Mouse (Mus musculus) forebrain, postnatal 0 days (tissue): ENCODE data around the gene Foxj2. TPM values are rescaled to one million over a fixed set of nuclear protein-coding genes. Genes with fewer than 3 reads are reported as not detected.

Experiments used
- ATAC-seq: fragments of 200-750 bp; cut with Nextera tagmentation; 2 replicates; pipeline ENCODE4 v1.8.0; 2017; ENCODE audit warnings: mild to moderate bottlenecking, moderate library complexity
- DNase-seq: peaks from one replicate; pipeline ENCODE4 v3.0.0-alpha.2; 2015
- H3K27ac ChIP-seq: fragments of 300-500 bp; sonication (generic); 2 replicates; pipeline ENCODE4 v1.5.1; 2014; ENCODE audit warnings: low read depth, mild to moderate bottlenecking, antibody characterized with exemption, low read length, moderate library complexity, mixed read lengths
- H3K27me3 ChIP-seq: fragments of 300-500 bp; sonication (generic); 2 replicates; pipeline ENCODE4 v1.6.1; 2014; ENCODE audit warnings: mild to moderate bottlenecking, low read length, mixed read lengths; ENCODE audit not compliant: insufficient read depth
- H3K36me3 ChIP-seq: fragments of 300-500 bp; sonication (generic); 2 replicates; pipeline ENCODE4 v1.6.1; 2014; ENCODE audit warnings: mild to moderate bottlenecking, moderate library complexity; ENCODE audit not compliant: insufficient read depth
- H3K4me1 ChIP-seq: fragments of 300-500 bp; sonication (generic); 2 replicates; pipeline ENCODE4 v1.6.1; 2014; ENCODE audit warnings: antibody characterized with exemption; ENCODE audit not compliant: insufficient read depth
- H3K4me2 ChIP-seq: fragments of 300-500 bp; sonication (generic); 2 replicates; pipeline ENCODE4 v1.6.1; 2014; ENCODE audit warnings: low read depth, mild to moderate bottlenecking, moderate library complexity
- H3K4me3 ChIP-seq: fragments of 300-500 bp; sonication (generic); 2 replicates; pipeline ENCODE4 v1.5.1; 2014; ENCODE audit warnings: low read depth, low read length, mixed read lengths
- H3K9ac ChIP-seq: fragments of 300-500 bp; sonication (generic); 2 replicates; pipeline ENCODE4 v1.6.1; 2014; ENCODE audit warnings: mild to moderate bottlenecking
- H3K9me3 ChIP-seq: fragments of 300-500 bp; sonication (generic); 2 replicates; pipeline ENCODE4 v1.6.1; 2016; ENCODE audit warnings: low read length
- CTCF ChIP-seq: sonication (generic); IDR thresholded peaks from 2 replicates; pipeline ENCODE4 v1.5.1; 2016; ENCODE audit warnings: antibody characterized with exemption, control low read depth, low read depth
- WGBS: fragments of 180-500 bp; shearing (Covaris S2); extraction: QIAGEN DNeasy Blood & Tissue Kit; methylation state at CpG from one replicate; pipeline ENCODE4 v1.1.7; 2014; 5-methylcytosine and 5-hydroxymethylcytosine counted together
- polyA plus RNA-seq: library from polyadenylated mRNA; unstranded; fragments of >200 nt; fragmentation: Nextera tagmentation; extraction: Ambion mirVana; gene quantifications from 2 replicates; pipeline ENCODE4 v1.2.1, GENCODE M21; 2015
- total RNA-seq: library from RNA; depleted of rRNA; stranded (reverse); fragments of >200 nt; gene quantifications from 2 replicates; pipeline ENCODE4 v1.2.3, GENCODE M21; 2014; rRNA removed

Gene Foxj2
- total RNA-seq: 16.3 and 23.4 TPM in 2 replicates
- 6.7 and 8.1 TPM in 2 replicates for polyA plus RNA-seq

DNA sequence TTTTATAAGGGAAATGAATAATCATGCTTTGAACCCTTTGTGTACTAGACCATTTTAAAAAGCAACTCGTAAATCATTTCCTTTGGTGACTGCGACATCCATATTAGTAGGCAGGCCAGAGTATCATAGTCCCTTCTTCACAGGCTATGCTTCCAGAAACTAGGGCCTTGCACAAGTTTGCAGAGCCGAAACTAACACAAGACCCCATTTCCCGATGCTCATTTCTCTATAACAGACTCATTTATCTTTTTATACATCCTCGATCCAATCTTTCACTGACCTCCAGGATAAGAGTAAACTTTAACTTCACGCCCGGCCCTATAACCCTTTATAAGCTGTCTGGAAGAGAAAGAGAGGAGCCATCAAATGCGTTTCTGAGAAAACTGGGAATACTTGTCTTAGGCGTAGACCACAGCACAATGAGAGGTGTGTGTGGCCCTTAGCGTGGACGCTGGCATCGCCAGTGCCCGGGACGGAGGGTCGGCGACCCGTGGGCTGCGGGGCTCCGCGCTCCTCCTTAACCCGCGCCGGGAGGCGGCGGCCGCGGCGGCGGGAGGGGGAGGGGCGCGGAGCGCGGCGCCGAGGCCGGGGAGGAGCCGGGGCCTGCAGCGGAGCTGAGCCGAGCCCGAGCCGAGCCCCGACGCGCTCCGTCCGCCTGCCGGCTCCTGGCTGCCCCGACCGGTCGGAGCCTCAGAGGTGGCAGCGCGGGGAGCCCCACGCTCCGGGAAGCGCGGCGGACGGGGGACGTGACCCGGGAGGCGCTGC is at the start of gene Foxj2:
Foxj2 (plus strand) TSS at position 609 of the 765 bp plus-strand sequence.
- Histone ChIP-seq H3K4me2 (peak within 1 kb of the TSS; percentile 86), H3K27ac (peak within 1 kb of the TSS; percentile 70), H3K36me3 (no peaks in the 10 kb centered on the region), H3K9me3 (no peaks in the 10 kb centered on the region), H3K9ac (peak within 1 kb of the TSS; percentile 87), H3K4me3 (peak within 1 kb of the TSS; percentile 62), H3K4me1 (peaks cover 19% of the 10 kb centered on the region; the same call in 1 of the 2 replicates), H3K27me3 (no peaks in the 10 kb centered on the region)
- ATAC-seq: peak; percentile 92
- no peak for TF ChIP-seq CTCF
- peak; percentile 72 for DNase-seq
- 2% methylated on average over 34 of the region's 61 CpGs for WGBS

DNA sequence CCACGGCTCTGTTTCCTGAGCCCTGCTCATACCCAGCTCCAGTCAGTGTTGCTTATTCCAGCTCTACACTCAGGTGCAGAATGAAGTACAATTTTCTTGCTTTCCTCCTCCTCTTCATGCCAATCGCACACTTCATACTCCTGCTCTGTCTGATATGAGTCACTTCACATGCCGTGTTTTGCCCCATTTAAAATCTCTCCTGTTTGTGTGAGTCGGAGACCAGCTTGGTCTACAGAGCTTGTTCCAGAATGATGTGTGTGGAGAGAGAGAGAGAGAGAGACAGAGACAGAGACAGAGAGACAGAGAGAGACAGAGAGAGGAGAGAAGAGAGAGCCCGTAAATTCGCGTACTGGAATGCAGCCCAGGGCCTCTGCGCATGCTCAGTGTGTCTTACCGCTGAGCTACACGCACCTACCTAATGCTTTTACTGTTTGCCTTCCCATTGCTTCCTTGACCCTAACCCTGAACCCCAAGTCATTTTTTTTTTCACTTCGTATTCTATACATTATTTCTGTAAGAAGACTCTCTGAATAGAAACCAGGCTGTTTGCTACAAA is 48.9 kb upstream of the Foxj2 start:
- no peak overlapping the region for H3K4me2 ChIP-seq
- no peaks in the 10 kb centered on the region for H3K9me3 ChIP-seq
- WGBS: 89% methylated on average over 11 of the region's 11 CpGs
- no peaks in the 10 kb centered on the region for H3K27me3 ChIP-seq
- H3K9ac ChIP-seq: no peak overlapping the region
- TF ChIP-seq CTCF: no peak
- no peaks in the 10 kb centered on the region for H3K36me3 ChIP-seq
- peak overlapping the region; percentile 77 for H3K27ac ChIP-seq
- peak; percentile 17 for DNase-seq
- H3K4me1 ChIP-seq: peaks cover 11% of the 10 kb centered on the region; the same call in 1 of the 2 replicates
- ATAC-seq: no peak
- H3K4me3 ChIP-seq: no peak overlapping the region

DNA sequence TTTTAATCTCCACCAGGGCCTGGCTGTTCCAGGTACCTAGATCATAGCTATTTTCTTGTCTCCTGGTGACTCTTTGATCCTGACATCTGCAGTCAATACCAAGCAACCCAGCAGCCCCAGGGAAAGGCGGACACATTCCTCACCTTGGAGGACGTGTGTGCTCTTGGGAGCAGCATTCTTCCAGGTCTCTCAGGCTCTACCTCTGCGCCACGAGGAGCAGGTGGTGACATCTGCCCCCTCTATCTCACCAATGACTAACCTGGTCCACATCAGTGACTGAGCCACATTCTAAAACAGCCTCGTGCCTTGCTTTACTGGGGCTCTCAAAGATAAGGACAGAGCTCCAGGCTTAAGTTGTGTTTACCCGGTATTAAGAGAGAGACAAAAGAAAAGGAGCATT is 47.0 kb upstream of the Foxj2 start:
- no peak overlapping the region for H3K4me3 ChIP-seq
- DNase-seq: no peak
- H3K9me3 ChIP-seq: no peaks in the 10 kb centered on the region
- no peak overlapping the region for H3K27ac ChIP-seq
- no peak for ATAC-seq
- no peak for TF ChIP-seq CTCF
- peaks cover 11% of the 10 kb centered on the region; the same call in 1 of the 2 replicates for H3K4me1 ChIP-seq
- no peak overlapping the region for H3K9ac ChIP-seq
- H3K4me2 ChIP-seq: no peak overlapping the region
- H3K36me3 ChIP-seq: no peaks in the 10 kb centered on the region
- no peaks in the 10 kb centered on the region for H3K27me3 ChIP-seq
- WGBS: 63% methylated on average over 6 of the region's 6 CpGs

DNA sequence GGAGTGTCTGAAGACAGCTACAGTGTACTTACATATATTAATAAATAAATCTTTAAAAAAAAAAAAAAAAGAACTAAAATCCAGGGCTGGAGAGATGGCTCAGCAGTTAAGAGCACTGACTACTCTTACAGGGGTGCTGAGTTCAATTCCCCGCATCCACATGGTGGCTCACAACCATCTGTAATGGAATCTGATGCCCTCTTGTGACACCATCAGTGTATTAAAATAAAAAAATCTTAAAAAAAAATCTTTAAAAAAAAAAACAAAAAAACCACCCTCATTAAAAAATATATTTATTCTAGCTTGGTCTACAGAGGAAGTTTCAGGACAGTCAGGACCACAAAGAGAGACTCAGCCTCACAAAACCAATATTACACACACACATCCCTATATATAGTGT is 45.4 kb upstream of the Foxj2 start:
- no peak overlapping the region for H3K4me3 ChIP-seq
- WGBS: 96% methylated on average over 1 of the region's 1 CpGs
- H3K9me3 ChIP-seq: no peaks in the 10 kb centered on the region
- H3K36me3 ChIP-seq: no peaks in the 10 kb centered on the region
- no peak overlapping the region for H3K4me2 ChIP-seq
- no peak overlapping the region for H3K27ac ChIP-seq
- ATAC-seq (no peak), DNase-seq (no peak)
- peaks cover 10% of the 10 kb centered on the region; the same call in 1 of the 2 replicates for H3K4me1 ChIP-seq
- no peak overlapping the region for H3K9ac ChIP-seq
- TF ChIP-seq CTCF: no peak
- H3K27me3 ChIP-seq: no peaks in the 10 kb centered on the region

DNA sequence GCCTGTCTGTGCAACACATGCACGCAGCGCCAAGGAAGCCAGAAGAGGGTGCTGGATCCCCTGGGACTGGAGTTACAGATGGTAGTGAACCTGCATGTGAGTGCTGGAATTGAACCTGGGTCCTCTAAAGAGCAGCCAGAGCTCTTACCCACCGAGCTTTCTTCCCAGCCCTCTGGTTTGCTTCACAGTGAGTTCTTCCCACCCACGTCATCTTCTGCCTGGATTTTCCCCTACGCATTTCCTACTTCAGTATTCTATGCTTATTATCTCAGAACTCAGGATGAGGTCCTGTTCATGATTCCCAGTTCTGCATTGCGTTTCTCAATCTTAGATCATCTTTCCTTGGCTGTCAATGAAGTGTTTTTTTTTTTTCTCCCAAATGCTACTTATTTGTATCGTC is 43.7 kb upstream of the Foxj2 start:
- Histone ChIP-seq H3K36me3 (no peaks in the 10 kb centered on the region), H3K27ac (no peak overlapping the region), H3K4me2 (no peak overlapping the region), H3K27me3 (no peaks in the 10 kb centered on the region), H3K9ac (no peak overlapping the region), H3K9me3 (no peaks in the 10 kb centered on the region), H3K4me1 (no peaks in the 10 kb centered on the region), H3K4me3 (no peak overlapping the region)
- no peak for ATAC-seq
- no peak for DNase-seq
- 79% methylated on average over 7 of the region's 7 CpGs for WGBS
- TF ChIP-seq CTCF: no peak

DNA sequence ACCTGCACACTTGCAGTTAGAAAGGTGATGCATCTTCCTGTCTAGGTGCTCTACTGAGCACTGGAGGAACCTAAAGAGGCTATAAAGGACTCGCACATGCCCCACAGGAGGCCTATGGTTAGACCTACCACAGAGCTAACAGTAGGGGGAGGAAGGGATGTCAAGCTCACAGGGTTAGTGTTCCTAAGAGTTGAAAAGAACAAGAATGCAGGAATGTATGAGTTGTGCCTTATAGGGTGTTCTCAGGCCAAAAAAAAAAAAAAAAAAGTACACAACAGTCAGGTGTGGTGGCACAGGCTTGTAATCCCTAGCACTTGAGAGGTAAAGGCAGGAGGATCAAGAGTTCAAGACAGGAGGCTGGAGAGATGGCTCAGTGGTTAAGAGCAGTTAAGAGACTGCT is 39.8 kb upstream of the Foxj2 start:
- no peak overlapping the region for H3K9ac ChIP-seq
- H3K4me3 ChIP-seq: no peak overlapping the region
- no peak overlapping the region for H3K4me2 ChIP-seq
- H3K4me1 ChIP-seq: no peaks in the 10 kb centered on the region
- DNase-seq (no peak), ATAC-seq (no peak)
- H3K9me3 ChIP-seq: no peaks in the 10 kb centered on the region
- H3K36me3 ChIP-seq: no peaks in the 10 kb centered on the region
- H3K27ac ChIP-seq: no peak overlapping the region
- H3K27me3 ChIP-seq: no peaks in the 10 kb centered on the region
- WGBS: 54% methylated on average over 1 of the region's 1 CpGs
- no peak for TF ChIP-seq CTCF

DNA sequence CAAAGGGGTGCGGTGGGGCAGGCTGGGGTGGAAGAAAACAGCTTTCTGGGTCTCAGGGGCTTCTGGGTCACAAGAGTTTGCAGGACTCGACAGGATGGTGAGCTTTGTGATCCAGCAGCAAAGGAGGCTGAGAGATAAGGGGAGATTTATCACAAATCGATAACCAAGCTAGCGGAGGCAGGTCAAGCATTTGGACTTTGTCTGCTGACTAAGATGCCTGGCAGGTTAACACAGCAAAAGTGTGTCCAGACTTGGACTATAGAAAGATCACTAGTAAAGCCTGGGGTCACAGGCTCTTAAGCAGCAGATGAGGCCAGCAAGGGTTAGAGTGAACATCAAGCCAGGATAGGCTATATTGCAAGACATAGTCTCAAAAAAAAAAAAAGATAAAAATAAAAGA is 38.5 kb upstream of the Foxj2 start:
- no peaks in the 10 kb centered on the region for H3K9me3 ChIP-seq
- no peaks in the 10 kb centered on the region for H3K27me3 ChIP-seq
- no peak for TF ChIP-seq CTCF
- H3K4me3 ChIP-seq: no peak overlapping the region
- no peaks in the 10 kb centered on the region for H3K36me3 ChIP-seq
- 77% methylated on average over 4 of the region's 4 CpGs for WGBS
- ATAC-seq: no peak
- no peak overlapping the region for H3K27ac ChIP-seq
- no peak for DNase-seq
- no peak overlapping the region for H3K9ac ChIP-seq
- no peaks in the 10 kb centered on the region for H3K4me1 ChIP-seq
- H3K4me2 ChIP-seq: no peak overlapping the region
